Mouse (Mus musculus): ENCODE measurements around the gene Stx17.

Stx17 gene

GRCm38 (mm10) chr4:48124773-48125469 lies at the start of gene Stx17:
Gene Stx17 (plus strand): TSS chr4:48124915.
- peak; percentile 92 for DNase-seq (ENCODE audit: extremely low read depth, insufficient read length, low spot score)

- DNase-seq (ENCODE audit: extremely low read depth, insufficient read length, low spot score) = no peak
Observed at GRCm38 (mm10) chr4:48076693-48077471, 47.8 kb upstream of the Stx17 start.

GRCm38 (mm10) chr4:48078213-48078612 lies 46.5 kb upstream of the Stx17 start:
- no peak for DNase-seq (ENCODE audit: extremely low read depth, insufficient read length, low spot score)

GRCm38 (mm10) chr4:48079285-48080039 lies 45.3 kb upstream of the Stx17 start:
- DNase-seq (ENCODE audit: extremely low read depth, insufficient read length, low spot score) = no peak

- no peak for DNase-seq (ENCODE audit: extremely low read depth, insufficient read length, low spot score)
Observed at GRCm38 (mm10) chr4:48083452-48083851, 41.3 kb upstream of the Stx17 start.

GRCm38 (mm10) chr4:48086609-48087008 lies 38.1 kb upstream of the Stx17 start:
- no peak for DNase-seq (ENCODE audit: extremely low read depth, insufficient read length, low spot score)

- DNase-seq (ENCODE audit: extremely low read depth, insufficient read length, low spot score) = no peak
Observed at GRCm38 (mm10) chr4:48087497-48087896, 37.2 kb upstream of the Stx17 start.

- no peak for DNase-seq (ENCODE audit: extremely low read depth, insufficient read length, low spot score)
Observed at GRCm38 (mm10) chr4:48093221-48093620, 31.5 kb upstream of the Stx17 start.

GRCm38 (mm10) chr4:48100217-48100616 lies 24.5 kb upstream of the Stx17 start:
- DNase-seq (ENCODE audit: extremely low read depth, insufficient read length, low spot score) = no peak

GRCm38 (mm10) chr4:48101981-48102380 lies 22.7 kb upstream of the Stx17 start:
- DNase-seq (ENCODE audit: extremely low read depth, insufficient read length, low spot score) = no peak

- no peak for DNase-seq (ENCODE audit: extremely low read depth, insufficient read length, low spot score)
Observed at GRCm38 (mm10) chr4:48105387-48105786, 19.3 kb upstream of the Stx17 start.

GRCm38 (mm10) chr4:48107086-48107485 lies 17.6 kb upstream of the Stx17 start:
- no peak for DNase-seq (ENCODE audit: extremely low read depth, insufficient read length, low spot score)

- DNase-seq (ENCODE audit: extremely low read depth, insufficient read length, low spot score) = no peak
Observed at GRCm38 (mm10) chr4:48108591-48108990, 16.1 kb upstream of the Stx17 start.

GRCm38 (mm10) chr4:48110331-48110730 lies 14.4 kb upstream of the Stx17 start:
- DNase-seq (ENCODE audit: extremely low read depth, insufficient read length, low spot score) = no peak

- DNase-seq (ENCODE audit: extremely low read depth, insufficient read length, low spot score) = no peak
Observed at GRCm38 (mm10) chr4:48116191-48116590, 8.5 kb upstream of the Stx17 start.

- DNase-seq (ENCODE audit: extremely low read depth, insufficient read length, low spot score) = no peak
Observed at GRCm38 (mm10) chr4:48124416-48124772, 321 bp upstream of the Stx17 start.

- DNase-seq (ENCODE audit: extremely low read depth, insufficient read length, low spot score) = no peak
Observed at GRCm38 (mm10) chr4:48130314-48130713, 5.6 kb downstream of the Stx17 start.

- DNase-seq (ENCODE audit: extremely low read depth, insufficient read length, low spot score) = no peak
Observed at GRCm38 (mm10) chr4:48131606-48132005, 6.9 kb downstream of the Stx17 start.

- no peak for DNase-seq (ENCODE audit: extremely low read depth, insufficient read length, low spot score)
Observed at GRCm38 (mm10) chr4:48132721-48133120, 8.0 kb downstream of the Stx17 start.

GRCm38 (mm10) chr4:48149492-48149891 lies 24.8 kb downstream of the Stx17 start:
- no peak for DNase-seq (ENCODE audit: extremely low read depth, insufficient read length, low spot score)

GRCm38 (mm10) chr4:48153229-48153628 lies 28.5 kb downstream of the Stx17 start:
- DNase-seq (ENCODE audit: extremely low read depth, insufficient read length, low spot score) = no peak
